Mouse (Mus musculus) thymus, postnatal 4 days (tissue): ENCODE data around the gene Rpl31.
A peak's percentile ranks its signal among the peaks of the same experiment; 100 is the strongest.

ENCODE experiments used
- DNase-seq: peaks from one replicate; pipeline ENCODE4 v3.0.0; 2021

The Rpl31 gene

DNA sequence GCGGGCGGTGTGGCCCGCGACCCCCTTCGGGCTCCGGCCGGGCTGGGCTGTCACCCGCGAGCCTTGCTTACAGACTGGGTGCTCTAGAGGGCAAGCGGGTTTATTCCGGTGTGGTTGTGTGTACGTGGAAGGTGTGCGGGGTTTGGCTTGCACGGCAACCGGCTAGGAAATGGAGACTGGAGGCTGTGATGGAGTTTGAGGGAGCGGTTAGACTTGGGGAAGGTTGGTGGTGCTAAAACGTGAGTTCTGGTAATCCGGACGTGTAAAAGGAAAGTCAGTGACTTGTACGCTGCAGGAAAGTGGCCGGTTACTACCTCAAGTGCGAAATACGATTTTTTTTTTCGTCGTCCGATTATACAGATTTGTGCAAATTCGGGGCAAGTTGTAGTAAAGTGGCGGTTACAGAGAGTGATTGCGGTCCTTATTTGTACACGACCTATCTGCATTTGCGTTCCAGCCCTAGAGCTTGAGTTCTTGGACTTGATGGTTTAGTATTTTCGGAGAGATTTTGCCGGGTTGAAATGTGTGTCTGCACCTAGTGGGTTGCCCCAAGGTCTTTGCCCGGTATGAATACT lies 712 bp downstream of the Rpl31 start:
- no peak for DNase-seq

- DNase-seq = no peak
Observed at GRCm38 (mm10) chr1:39370431-39370830, 2.8 kb downstream of the Rpl31 start.

DNA sequence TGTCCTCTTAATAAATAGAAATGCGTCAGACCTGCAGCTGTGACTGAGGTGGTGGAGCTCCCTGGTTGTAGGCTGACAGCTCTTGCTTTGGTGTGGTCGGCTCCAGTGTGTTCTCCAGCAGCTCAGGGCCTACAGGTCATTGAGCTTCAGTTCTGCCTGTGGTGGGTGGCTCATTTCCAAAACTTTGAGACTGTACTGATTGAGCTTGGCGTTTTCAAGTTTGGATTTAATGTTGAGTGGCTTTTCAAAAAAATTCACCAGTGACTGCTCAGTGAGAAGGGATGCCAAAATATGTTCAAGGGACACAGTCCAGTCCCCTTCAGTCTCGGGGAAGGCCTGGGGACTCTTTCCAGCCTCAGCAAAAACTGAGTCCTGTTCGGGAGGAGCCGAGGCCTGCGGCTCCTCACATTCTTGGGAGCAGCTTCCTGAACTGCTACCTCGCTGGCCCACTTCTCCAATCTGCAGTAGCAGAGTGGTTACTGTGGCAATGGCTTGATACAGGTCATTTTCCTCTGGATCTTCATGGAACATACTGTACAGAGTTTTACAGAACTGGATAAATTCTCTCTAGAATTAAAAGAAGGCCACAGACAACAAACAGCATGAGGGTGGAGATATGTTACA lies 4.7 kb downstream of the Rpl31 start:
- DNase-seq = no peak

DNA sequence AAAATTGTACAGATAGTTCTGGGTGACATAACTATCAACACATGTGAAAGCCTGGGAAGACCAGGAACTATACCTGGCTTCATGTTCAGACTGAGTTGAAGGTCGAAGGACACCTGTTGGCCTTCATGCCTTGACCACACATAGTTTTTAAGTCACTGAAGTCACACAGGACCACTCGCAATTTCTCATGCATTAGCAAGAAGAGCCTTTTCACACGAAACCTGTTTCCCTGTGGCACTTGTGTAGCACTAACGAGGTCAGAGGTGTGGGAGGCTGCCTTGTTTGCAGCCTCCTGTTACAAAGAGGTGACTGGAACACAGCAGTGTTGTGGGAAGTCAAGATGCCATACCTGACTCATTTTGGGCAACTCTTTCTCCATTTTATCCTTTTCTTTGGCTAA lies 5.7 kb downstream of the Rpl31 start:
- DNase-seq = no peak

- no peak for DNase-seq
Observed at GRCm38 (mm10) chr1:39374231-39374809, 6.7 kb downstream of the Rpl31 start.

GRCm38 (mm10) chr1:39376121-39376520 lies 8.5 kb downstream of the Rpl31 start:
- no peak for DNase-seq

- no peak for DNase-seq
Observed at GRCm38 (mm10) chr1:39376726-39377240, 9.1 kb downstream of the Rpl31 start.

DNA sequence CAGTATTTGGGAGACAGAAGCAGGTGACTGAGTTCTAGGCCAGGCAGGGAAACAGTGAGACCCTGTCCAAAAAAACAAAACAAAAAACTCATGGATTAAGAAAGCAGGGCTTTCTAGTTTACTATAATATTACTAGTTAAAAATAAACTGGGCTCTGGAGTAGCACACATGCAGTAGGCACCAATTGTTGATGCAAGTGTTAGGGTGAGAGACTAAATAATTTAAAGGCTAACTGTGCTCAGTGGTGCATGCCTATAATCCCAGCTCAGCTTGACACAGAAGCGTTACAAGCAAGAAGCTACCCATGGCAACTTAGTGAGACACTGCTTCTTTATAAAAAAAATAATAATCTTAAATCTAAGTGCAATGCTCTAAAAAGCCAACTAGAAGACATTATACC lies 10.9 kb downstream of the Rpl31 start:
- DNase-seq = no peak

DNA sequence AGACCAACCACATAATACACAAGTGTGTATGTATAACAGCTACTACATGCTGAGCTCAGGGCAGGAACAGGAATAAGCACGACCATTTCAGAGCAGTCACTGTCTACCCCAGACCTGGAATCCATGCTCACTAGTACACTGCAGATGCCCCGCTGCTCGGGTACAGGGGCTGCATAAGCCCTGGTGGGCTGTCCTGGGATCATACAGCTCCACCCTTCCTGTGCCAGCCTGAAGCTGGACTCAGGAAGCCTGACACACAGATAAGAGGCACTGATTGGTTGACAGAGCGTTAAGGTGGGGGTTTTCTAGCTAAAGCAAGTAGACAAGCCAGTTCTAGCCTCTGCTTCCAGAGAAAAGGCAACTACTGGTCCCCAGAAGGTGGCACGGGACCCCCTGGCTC lies 11.4 kb downstream of the Rpl31 start:
- DNase-seq = no peak

- DNase-seq = no peak
Observed at GRCm38 (mm10) chr1:39381017-39381416, 13.4 kb downstream of the Rpl31 start.

DNA sequence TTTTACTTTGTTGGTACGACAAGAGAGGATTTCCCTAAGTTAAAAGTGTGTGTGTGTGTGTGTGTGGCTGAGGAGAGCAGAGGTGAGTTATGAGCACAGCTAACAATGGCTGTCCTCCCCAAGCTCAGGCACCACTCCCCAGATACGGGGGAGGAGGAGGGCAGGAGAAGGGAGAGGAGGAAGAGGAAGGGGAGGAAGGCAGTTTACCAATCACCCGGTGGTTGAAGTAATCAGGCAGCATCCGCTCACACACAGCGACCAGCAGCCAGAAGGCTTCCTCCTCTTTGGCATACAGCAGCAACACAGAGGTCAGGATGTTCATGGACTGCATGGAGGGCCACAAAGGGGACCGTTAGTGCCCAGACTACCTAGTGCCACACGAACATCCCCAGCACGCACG lies 17.3 kb downstream of the Rpl31 start:
- DNase-seq = no peak

GRCm38 (mm10) chr1:39386456-39386855 lies 18.8 kb downstream of the Rpl31 start:
- DNase-seq = no peak

DNA sequence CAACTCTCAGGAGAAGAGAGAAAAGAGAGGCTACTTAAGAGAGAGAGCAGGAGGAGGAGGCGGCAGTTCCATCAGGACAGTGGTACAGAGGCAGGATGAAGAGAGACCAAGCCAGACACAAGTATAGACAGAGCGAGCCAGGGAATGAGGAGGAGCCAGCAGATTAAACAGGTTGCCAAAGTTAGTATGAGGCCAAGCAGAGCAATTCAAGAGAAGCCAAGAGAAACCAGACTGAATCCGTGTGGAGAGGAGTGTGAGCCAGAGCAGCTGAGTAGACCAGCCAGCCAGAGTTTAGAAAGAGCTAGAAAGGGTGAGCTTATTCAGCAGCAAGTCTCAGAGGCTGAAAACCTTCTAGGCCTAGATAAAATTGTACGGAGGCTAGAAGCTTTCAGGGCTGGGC lies 19.9 kb downstream of the Rpl31 start:
- no peak for DNase-seq

DNA sequence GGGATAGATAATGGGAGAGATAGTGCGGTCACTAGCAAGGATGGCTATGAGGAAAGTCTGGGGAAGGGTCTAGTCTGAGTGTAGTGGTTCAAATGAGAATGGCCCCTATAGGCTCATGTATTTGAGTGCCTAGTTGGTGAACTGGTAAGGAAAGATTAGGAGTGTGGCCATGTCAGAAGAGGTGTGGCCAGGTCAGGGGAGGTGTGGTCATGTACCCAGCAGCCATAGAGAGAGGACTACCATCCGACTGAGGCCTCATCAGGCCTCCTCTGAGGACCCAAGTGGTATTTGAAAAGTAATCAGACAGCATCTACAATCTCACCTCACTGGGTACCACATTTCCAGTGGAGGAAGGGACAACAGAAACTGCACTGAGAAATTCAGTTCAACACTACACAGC lies 20.5 kb downstream of the Rpl31 start:
- no peak for DNase-seq

DNA sequence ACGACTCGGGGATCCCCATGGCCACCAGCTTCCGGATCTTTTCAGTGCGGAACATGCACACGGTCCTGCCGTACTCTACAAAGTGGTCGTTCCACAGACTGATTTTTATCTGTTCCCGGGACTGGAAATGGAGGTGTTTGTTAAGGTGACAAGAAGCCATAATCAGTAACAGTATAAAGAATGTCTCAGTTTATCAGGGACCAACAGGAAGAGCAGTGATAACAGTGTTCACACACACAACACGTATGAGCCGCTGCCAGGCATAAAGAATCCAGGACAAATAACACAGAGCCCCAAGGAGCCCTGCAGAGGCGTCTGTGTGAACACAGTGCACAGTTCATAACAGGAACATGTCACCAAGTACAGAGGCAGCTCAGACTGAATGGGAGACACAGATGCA lies 21.7 kb downstream of the Rpl31 start:
- DNase-seq = no peak

DNA sequence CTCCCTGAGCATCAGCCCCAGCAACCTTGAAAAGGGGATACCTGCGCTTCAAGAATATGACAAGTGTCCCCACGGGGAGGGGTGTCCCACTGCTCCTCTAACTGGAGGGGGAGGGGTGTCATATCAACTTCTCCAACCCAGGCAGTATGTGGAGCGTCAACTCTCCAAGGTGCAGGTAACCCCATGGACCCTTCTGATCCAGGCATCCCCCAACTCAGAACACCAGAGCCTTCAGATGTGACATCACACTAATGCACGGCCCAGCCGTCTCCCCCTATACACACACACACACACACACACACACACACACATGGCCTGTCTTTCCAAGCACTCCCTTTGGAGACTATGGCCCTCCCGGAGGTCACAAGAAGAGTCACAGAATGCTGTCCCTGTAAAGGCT lies 24.0 kb downstream of the Rpl31 start:
- no peak for DNase-seq

DNA sequence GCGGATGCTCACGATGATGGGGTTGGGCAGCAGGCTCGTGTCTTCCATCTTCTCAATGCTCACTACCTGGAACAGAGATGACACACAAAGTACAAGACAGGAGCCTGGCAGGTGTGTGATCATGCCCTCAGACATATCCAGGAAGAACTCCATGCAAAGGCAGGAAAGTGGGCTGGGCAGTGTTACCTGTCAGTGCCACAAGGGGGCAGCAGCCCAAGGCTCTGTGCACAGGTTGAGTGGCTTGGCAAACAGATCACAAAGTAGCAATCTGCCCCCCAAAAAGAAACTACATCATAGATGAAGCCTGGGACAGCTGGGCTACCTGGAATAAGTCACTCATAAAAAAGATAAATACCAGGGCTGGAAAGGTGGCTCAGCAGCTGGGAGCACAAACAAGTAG lies 24.5 kb downstream of the Rpl31 start:
- peak; percentile 89 for DNase-seq

GRCm38 (mm10) chr1:39393217-39393867 lies 25.7 kb downstream of the Rpl31 start:
- no peak for DNase-seq

- no peak for DNase-seq
Observed at GRCm38 (mm10) chr1:39394096-39394495, 26.5 kb downstream of the Rpl31 start.

- DNase-seq = no peak
Observed at GRCm38 (mm10) chr1:39394650-39395049, 27.0 kb downstream of the Rpl31 start.

- DNase-seq = peak; percentile 41
Observed at GRCm38 (mm10) chr1:39396347-39396746, 28.7 kb downstream of the Rpl31 start.

DNA sequence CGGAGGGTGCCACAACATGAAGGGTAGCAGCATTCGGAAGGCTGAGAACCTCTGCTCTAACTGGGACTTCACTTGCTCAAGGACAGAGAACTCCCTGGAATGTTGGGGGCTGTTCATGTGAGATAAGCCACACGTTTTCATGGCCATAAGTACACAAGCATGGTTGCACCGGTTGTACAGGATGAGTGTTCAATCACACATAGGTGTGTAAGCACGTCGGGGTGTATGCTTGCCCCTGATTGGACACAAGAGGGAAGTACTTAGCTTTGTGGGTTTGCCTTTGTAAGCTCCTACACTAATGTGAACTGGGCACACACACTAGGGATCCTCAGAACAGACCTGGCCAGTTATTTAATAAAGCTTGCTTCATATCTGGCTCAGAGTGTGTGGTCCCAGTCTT lies 30.6 kb downstream of the Rpl31 start:
- no peak for DNase-seq

GRCm38 (mm10) chr1:39399228-39399627 lies 31.6 kb downstream of the Rpl31 start:
- DNase-seq = no peak

DNA sequence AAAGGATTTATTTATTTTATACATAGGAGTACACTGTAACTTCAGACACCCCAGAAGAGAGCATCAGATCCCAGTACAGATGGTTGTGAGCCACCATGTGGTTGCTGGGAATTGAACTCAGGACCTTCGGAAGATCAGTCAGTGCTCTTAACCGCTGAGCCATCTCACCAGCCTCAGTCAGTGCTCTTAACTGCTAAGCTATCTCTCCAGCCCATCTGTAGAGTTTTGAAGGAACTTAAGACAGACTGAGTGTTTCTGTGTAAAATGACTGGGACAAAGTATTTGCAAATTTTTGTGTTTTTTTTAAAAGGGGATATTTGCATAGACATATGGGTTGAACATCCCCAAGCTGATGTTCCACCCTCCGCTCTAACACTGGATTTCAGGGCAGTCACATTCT lies 32.5 kb downstream of the Rpl31 start:
- DNase-seq = no peak
